Mouse (Mus musculus) induced T-regulatory cell, adult 2 months (primary cell): ENCODE results near the gene Lpar2.

ENCODE experiments used
- DNase-seq: peaks from one replicate; pipeline ENCODE4 v3.0.0-alpha.2; 2012; ENCODE audit warnings: low read depth

Gene Lpar2

GRCm38 (mm10) chr8:69807236-69807635 is 15.0 kb upstream of the Lpar2 start:
- no peak for DNase-seq

GRCm38 (mm10) chr8:69808094-69808863 is 13.9 kb upstream of the Lpar2 start, which contains the start of gene Gmip:
Gene Gmip, plus strand, starts transcription at chr8:69808679.
- DNase-seq, result peak; percentile 94

GRCm38 (mm10) chr8:69808864-69809403 is 13.3 kb upstream of the Lpar2 start:
- DNase-seq, result peak; percentile 75

- no peak for DNase-seq
These were observed 12.4 kb upstream of the Lpar2 start for GRCm38 (mm10) chr8:69809820-69810219.

GRCm38 (mm10) chr8:69814881-69815280 is 7.3 kb upstream of the Lpar2 start:
- no peak for DNase-seq

GRCm38 (mm10) chr8:69815396-69815795 is 6.8 kb upstream of the Lpar2 start:
- no peak for DNase-seq

- no peak for DNase-seq
These were observed 1.8 kb upstream of the Lpar2 start for GRCm38 (mm10) chr8:69820466-69820865.

- DNase-seq, result no peak
These were observed 251 bp upstream of the Lpar2 start for GRCm38 (mm10) chr8:69821971-69822385.

- DNase-seq, result no peak
These were observed 4.1 kb downstream of the Lpar2 start for GRCm38 (mm10) chr8:69826371-69826770.

GRCm38 (mm10) chr8:69832298-69832853 is 10.1 kb downstream of the Lpar2 start, which contains the start of gene Pbx4:
Gene Pbx4, plus strand, starts transcription at chr8:69832491.
- DNase-seq, result peak; percentile 99

- no peak for DNase-seq
These were observed 14.9 kb downstream of the Lpar2 start for GRCm38 (mm10) chr8:69837057-69837682.

GRCm38 (mm10) chr8:69847167-69848065 is 25.2 kb downstream of the Lpar2 start:
- no peak for DNase-seq

GRCm38 (mm10) chr8:69848951-69849350 is 26.7 kb downstream of the Lpar2 start:
- no peak for DNase-seq

- peak; percentile 53 for DNase-seq
These were observed 27.7 kb downstream of the Lpar2 start for GRCm38 (mm10) chr8:69849899-69850298.

GRCm38 (mm10) chr8:69850926-69851506 is 28.8 kb downstream of the Lpar2 start:
- DNase-seq, result no peak

- DNase-seq, result no peak
These were observed 31.6 kb downstream of the Lpar2 start for GRCm38 (mm10) chr8:69853869-69854268.

GRCm38 (mm10) chr8:69860807-69861206 is 38.6 kb downstream of the Lpar2 start:
- peak; percentile 36 for DNase-seq

GRCm38 (mm10) chr8:69861251-69861650 is 39.0 kb downstream of the Lpar2 start:
- DNase-seq, result no peak

- no peak for DNase-seq
These were observed 41.3 kb downstream of the Lpar2 start for GRCm38 (mm10) chr8:69863387-69864020.

GRCm38 (mm10) chr8:69864180-69864579 is 42.0 kb downstream of the Lpar2 start:
- no peak for DNase-seq
